Mouse (Mus musculus) forebrain, embryonic 11.5 days (tissue): ENCODE results near the gene Mgat4a. TPM values are rescaled to one million over a fixed set of nuclear protein-coding genes. Genes with fewer than 3 reads are reported as not detected.

Experiments
- ATAC-seq: fragments of 200-750 bp; cut with Nextera tagmentation; replicated peaks from 2 replicates; pipeline ENCODE4 v1.8.0; 2017; ENCODE audit warnings: moderate TSS enrichment; ENCODE audit not compliant: low FRiP score
- DNase-seq: peaks from one replicate; pipeline ENCODE4 v3.0.0-alpha.2; 2017; ENCODE audit warnings: low spot score
- H3K27ac ChIP-seq: fragments of 300-500 bp; sonication (generic); 2 replicates; pipeline ENCODE4 v1.5.1; 2014; ENCODE audit warnings: low read depth, low read length
- H3K27me3 ChIP-seq: fragments of 300-500 bp; sonication (generic); 2 replicates; pipeline ENCODE4 v1.6.1; 2014; ENCODE audit warnings: mild to moderate bottlenecking, low read length, mixed read lengths; ENCODE audit not compliant: control insufficient read depth, insufficient read depth
- H3K36me3 ChIP-seq: fragments of 300-500 bp; sonication (generic); 2 replicates; pipeline ENCODE4 v1.6.1; 2014; ENCODE audit warnings: mild to moderate bottlenecking, low read length, moderate library complexity, mixed read lengths; ENCODE audit not compliant: control insufficient read depth, insufficient read depth
- H3K4me1 ChIP-seq: fragments of 300-500 bp; sonication (generic); replicated peaks from 2 replicates; pipeline ENCODE4 v1.6.1; 2014; ENCODE audit warnings: low read length, mixed read lengths; ENCODE audit not compliant: control insufficient read depth, insufficient read depth
- H3K4me2 ChIP-seq: fragments of 300-500 bp; sonication (generic); 2 replicates; pipeline ENCODE4 v1.6.1; 2014; ENCODE audit warnings: low read depth, mild to moderate bottlenecking, low read length, moderate library complexity, mixed read lengths; ENCODE audit not compliant: severe bottlenecking
- H3K4me3 ChIP-seq: fragments of 300-500 bp; sonication (generic); 2 replicates; pipeline ENCODE4 v1.5.1; 2014; ENCODE audit warnings: low read depth, low read length
- H3K9ac ChIP-seq: fragments of 300-500 bp; sonication (generic); 2 replicates; pipeline ENCODE4 v1.6.1; 2014; ENCODE audit warnings: low read length
- H3K9me3 ChIP-seq: fragments of 300-500 bp; sonication (generic); 2 replicates; pipeline ENCODE4 v1.6.1; 2016; ENCODE audit warnings: low read length, mixed read lengths; ENCODE audit not compliant: control insufficient read depth
- WGBS: fragments of 180-500 bp; shearing (Covaris S2); extraction: QIAGEN DNeasy Blood & Tissue Kit; methylation state at CpG from one replicate; pipeline ENCODE4 v1.1.7; 2014; 5-methylcytosine and 5-hydroxymethylcytosine counted together
- polyA plus RNA-seq: library from polyadenylated mRNA; unstranded; fragments of >200 nt; fragmentation: Nextera tagmentation; extraction: Ambion mirVana; gene quantifications from 2 replicates; pipeline ENCODE4 v1.2.1, GENCODE M21; 2014

The Mgat4a gene
- polyA plus RNA-seq = 3.2 and 4.0 TPM in 2 replicates

DNA sequence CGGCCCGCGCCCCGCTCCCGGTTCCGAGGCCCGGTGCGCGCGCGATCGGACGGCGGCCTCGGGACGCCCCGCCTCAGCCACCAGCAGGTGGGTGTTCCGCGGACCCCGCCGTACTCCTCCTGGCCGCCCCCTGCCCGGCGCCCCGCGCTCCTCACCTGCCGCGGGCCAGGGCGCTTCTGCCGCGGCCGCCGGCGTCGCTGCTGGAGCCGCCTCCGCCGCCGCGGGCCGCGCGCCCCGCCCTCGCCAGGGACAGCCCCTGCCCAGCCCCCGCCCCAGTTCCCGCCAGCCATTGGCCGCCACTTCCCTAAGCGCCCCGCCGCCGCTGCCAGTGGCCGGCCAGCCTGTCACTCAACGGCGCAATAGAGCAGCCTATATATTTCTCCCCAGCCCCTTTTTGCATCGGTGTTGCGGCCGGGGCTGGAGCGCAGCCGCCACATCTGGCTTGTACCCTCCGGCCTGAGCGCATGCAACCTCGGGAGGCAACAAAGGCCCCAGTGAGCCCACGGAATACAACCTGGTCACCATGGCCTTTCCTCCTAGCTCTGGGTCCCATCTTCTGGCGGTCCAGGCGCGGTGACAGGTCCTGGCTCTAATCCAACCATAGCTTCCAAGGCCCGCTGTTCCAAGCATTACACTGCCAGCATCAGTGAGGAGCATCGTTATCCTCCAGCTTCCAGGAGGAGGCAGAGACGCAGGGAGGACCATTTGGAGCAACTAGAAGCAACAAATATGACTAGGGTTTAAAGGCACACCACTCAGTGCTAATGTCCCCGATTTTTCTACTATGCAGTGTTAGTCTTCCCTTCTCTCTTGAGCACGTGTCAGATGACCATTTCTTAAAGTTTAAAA, at the start of gene Mgat4a:
Gene Mgat4a (minus strand): TSS at position 207 of the 849 bp plus-strand sequence.
- peak within 1 kb of the TSS; percentile 76 for H3K4me3 ChIP-seq
- ATAC-seq = peak; percentile 100
- H3K27me3 ChIP-seq = peaks cover 3% of the 10 kb centered on the region; the same call in 1 of the 2 replicates
- peak; percentile 95 for DNase-seq
- H3K27ac ChIP-seq = no peak within 1 kb of the TSS
- H3K4me1 ChIP-seq = peaks cover 6% of the 10 kb centered on the region; the same call in 1 of the 2 replicates
- peak within 1 kb of the TSS; percentile 94 for H3K4me2 ChIP-seq
- peak within 1 kb of the TSS; percentile 72 for H3K9ac ChIP-seq
- no peaks in the 10 kb centered on the region for H3K36me3 ChIP-seq
- H3K9me3 ChIP-seq = no peaks in the 10 kb centered on the region
- 1% methylated on average over 50 of the region's 72 CpGs for WGBS

DNA sequence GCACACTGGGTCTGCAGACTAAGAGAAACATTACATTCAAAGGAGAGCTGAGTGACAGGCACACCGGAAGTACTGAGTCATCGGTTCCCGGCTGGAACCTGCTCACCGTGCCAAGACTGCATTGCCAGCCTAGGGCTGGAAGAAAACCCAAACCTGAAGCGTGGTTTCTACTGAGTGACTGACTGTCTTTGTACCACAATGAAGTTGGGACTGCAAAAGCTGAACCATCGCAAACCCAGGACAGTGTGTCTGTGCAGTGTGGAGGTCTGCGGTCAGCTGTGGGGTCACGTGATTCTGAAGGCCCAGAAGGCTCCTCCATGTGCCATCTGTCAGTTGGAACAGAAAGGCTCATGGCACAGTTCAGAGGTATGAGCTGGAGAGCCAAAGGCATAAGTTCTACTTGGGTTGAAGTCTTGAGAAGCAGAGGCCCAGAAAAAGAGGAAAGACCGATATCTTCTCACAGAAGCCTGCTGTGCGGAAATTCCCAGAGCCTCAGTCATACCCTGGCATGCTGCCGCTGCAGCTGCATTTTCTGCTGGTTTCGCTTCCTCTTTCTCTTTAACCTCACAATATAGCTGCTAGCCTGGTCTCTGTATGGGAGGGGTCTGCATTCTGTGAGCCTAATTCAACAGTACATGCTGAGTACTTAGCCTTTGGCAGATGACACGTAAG, 45.1 kb upstream of the Mgat4a start:
- no peak for DNase-seq
- Histone ChIP-seq H3K27me3 (no peaks in the 10 kb centered on the region), H3K27ac (no peak overlapping the region), H3K4me2 (no peak overlapping the region), H3K36me3 (no peaks in the 10 kb centered on the region), H3K4me3 (no peak overlapping the region), H3K9ac (no peak overlapping the region), H3K9me3 (no peaks in the 10 kb centered on the region), H3K4me1 (no peaks in the 10 kb centered on the region)
- no peak for ATAC-seq
- 95% methylated on average over 13 of the region's 13 CpGs for WGBS

DNA sequence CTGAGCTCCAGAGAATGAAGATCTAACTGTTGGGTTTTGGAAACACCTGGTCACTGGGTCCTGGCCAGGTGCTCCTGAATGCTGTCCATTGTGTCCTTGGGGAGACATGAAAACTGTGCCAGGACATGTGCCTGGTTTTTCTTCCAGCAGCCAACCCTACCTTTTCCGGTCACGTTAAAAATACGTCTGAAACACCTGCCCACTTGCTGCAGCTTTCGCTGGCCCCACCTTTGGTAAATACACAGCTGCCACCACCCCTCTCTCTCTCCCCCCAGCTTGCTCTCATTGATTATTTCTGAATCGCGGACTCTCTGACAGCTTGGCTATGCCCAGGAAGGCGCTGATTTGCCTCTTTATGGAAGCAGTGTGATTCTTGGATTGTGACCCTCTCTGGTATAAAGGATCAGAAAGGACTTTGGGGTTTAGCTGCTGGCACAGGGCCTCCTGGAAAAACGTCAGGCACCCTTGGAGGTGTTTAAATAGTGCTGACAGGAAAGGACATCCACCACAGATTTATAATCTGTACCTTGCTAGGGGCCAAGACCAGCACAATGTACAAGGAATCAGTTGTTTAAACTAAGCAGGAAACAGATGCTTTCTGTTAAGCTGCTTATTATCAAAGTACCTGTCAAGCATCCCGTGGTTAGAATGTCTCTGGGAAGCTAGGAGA, 43.1 kb upstream of the Mgat4a start:
- DNase-seq = peak; percentile 14
- Histone ChIP-seq H3K9ac (no peak overlapping the region), H3K27me3 (no peaks in the 10 kb centered on the region), H3K4me3 (no peak overlapping the region), H3K27ac (no peak overlapping the region), H3K4me2 (no peak overlapping the region), H3K4me1 (no peaks in the 10 kb centered on the region), H3K9me3 (no peaks in the 10 kb centered on the region), H3K36me3 (no peaks in the 10 kb centered on the region)
- no peak for ATAC-seq
- 77% methylated on average over 9 of the region's 9 CpGs for WGBS

DNA sequence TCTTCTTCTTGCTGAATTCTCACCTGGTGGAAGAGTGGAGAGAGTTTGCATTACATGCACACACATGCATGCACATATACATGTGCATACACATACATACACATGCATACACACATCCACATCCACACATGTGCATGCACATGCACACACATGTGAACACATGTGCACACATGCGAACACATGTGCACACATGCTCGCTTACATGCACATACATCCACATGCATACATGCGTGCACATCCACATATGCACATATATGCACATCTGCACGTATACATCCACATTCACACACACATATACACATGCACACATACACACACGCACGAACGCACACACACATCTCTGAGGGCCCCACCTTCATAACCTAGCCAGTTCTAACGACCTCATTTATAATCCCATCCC, 42.4 kb upstream of the Mgat4a start:
- Histone ChIP-seq H3K27me3 (no peaks in the 10 kb centered on the region), H3K4me2 (no peak overlapping the region), H3K4me3 (no peak overlapping the region), H3K9me3 (no peaks in the 10 kb centered on the region), H3K27ac (no peak overlapping the region), H3K9ac (no peak overlapping the region), H3K4me1 (no peaks in the 10 kb centered on the region), H3K36me3 (no peaks in the 10 kb centered on the region)
- DNase-seq = peak; percentile 20
- 90% methylated on average over 8 of the region's 8 CpGs for WGBS
- no peak for ATAC-seq

DNA sequence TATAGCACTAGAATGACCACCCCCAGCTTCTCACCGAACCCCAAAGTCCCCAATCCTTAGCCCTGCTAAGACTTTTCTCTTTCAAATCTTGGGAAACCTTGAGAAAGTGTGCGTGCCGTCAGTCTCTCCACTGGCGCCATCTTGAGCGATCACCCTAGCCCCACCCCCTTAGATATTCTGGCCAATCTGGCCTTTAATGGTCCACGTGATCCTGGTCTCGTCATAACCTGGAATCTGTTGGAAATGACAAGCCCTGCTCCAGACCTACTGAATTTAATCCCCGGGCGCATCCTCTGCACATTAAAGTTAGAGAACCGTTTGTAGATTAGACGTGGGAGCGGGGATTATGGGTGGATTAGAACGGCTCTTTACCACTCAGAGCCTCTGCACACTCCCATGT, 38.9 kb upstream of the Mgat4a start:
- no peaks in the 10 kb centered on the region for H3K4me1 ChIP-seq
- H3K27ac ChIP-seq = no peak overlapping the region
- no peak overlapping the region for H3K4me2 ChIP-seq
- no peaks in the 10 kb centered on the region for H3K36me3 ChIP-seq
- no peak for DNase-seq
- ATAC-seq = no peak
- no peak overlapping the region for H3K4me3 ChIP-seq
- WGBS = 91% methylated on average over 13 of the region's 13 CpGs
- H3K9ac ChIP-seq = no peak overlapping the region
- no peaks in the 10 kb centered on the region for H3K9me3 ChIP-seq
- no peaks in the 10 kb centered on the region for H3K27me3 ChIP-seq

DNA sequence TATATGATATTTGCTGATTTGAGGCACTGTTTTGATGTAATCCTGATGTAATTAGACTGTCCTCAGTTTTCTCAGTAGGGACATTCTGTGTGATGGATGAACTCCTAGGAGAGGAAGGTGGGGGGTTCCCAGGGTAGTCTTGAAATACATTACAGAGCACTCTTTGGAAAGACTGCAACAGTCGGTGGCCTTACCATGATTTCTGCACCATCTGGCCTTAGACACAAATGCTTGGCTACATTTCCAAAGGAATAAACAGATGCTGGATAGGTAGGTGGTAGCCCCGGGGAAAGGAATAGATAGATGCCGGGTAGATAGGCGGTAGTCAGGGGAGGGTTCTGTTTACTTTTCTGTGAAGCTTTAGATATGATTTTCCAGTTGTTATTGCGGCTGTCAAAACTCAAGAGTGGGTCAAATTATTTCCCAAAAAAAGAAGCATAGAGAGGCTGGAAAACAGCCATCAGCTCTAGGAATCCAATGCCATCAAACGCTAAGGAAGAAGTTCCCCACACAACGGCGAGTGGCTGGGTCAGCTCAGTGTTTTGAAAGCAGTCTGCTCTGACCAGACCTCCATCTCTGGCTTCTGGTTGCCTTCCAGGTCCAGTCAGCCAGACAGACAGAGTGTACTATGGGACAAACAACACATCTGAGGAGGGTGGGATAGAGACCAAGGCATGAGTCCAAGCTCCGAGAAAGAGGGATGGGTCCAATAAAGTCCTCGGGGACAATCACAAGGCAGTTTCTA, 31.9 kb upstream of the Mgat4a start:
- Histone ChIP-seq H3K9me3 (no peaks in the 10 kb centered on the region), H3K36me3 (no peaks in the 10 kb centered on the region), H3K4me2 (no peak overlapping the region), H3K27ac (no peak overlapping the region), H3K4me1 (no peaks in the 10 kb centered on the region), H3K27me3 (no peaks in the 10 kb centered on the region), H3K4me3 (no peak overlapping the region), H3K9ac (no peak overlapping the region)
- ATAC-seq (no peak), DNase-seq (no peak)
- WGBS = 90% methylated on average over 10 of the region's 10 CpGs

DNA sequence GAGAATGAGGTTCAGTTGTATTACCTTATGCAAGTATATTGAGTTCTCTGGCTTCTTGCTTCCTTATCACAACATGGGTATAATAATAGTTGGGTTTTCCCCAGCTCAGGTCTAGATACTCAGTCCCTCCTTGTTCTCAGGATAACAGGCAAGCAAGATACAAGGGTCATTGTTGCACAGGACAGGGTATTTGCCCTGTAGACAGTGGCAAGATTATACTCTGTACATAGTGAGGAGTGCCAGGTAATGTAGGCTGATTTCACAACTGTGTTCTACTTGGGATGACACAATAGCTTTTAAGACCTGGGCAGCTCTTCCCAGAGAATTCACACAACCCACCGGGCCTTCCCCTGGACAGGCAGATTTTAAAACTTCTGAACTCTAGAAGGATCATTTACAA, 27.6 kb upstream of the Mgat4a start:
- Histone ChIP-seq H3K27me3 (no peaks in the 10 kb centered on the region), H3K27ac (no peak overlapping the region), H3K36me3 (no peaks in the 10 kb centered on the region), H3K9me3 (no peaks in the 10 kb centered on the region), H3K4me1 (no peaks in the 10 kb centered on the region), H3K9ac (no peak overlapping the region), H3K4me2 (no peak overlapping the region), H3K4me3 (no peak overlapping the region)
- WGBS = 90% methylated on average over 1 of the region's 1 CpGs
- no peak for DNase-seq
- ATAC-seq = no peak

DNA sequence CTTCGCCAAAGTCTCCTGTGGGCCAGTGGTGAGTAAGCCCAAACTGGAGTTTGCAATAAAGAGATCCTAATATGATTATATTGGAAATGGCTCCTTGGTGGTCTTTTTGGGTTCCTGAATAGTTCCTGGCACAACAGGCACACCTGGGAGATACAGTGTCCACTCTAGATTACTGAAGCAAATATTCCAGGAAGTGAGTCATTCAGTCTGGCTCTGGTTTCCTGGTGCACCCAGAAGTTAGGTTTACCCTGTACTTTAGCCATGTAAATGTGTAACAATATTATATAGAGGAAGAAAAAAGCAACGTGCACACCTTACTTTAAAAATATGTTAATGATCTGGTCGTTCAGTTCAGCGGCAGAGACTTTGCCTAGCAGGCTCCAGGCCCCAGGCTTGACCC, 25.9 kb upstream of the Mgat4a start:
- H3K9ac ChIP-seq = no peak overlapping the region
- 82% methylated on average over 4 of the region's 4 CpGs for WGBS
- DNase-seq (no peak), ATAC-seq (no peak)
- H3K9me3 ChIP-seq = no peaks in the 10 kb centered on the region
- H3K36me3 ChIP-seq = no peaks in the 10 kb centered on the region
- no peak overlapping the region for H3K27ac ChIP-seq
- no peak overlapping the region for H3K4me3 ChIP-seq
- no peaks in the 10 kb centered on the region for H3K27me3 ChIP-seq
- no peaks in the 10 kb centered on the region for H3K4me1 ChIP-seq
- no peak overlapping the region for H3K4me2 ChIP-seq
